Mouse (Mus musculus): Measurements from ENCODE around the gene Pex11g. TPM values are rescaled to one million over a fixed set of nuclear protein-coding genes. Genes with fewer than 3 reads are reported as not detected.

Gene Pex11g
- polyA plus RNA-seq, 2 experiments: 2.5 to 3.5 TPM

GRCm38 (mm10) chr8:3431113-3431512 is 36.4 kb downstream of the Pex11g start:
- Histone ChIP-seq H3K4me2 (ENCODE audit: low read depth) (no peak overlapping the region), H3K27ac (no peak overlapping the region), H3K9me3 (ENCODE audit: control insufficient read depth, low read length) (no peaks in the 10 kb centered on the region), H3K36me3 (replicated peaks; ENCODE audit: control insufficient read depth, insufficient read depth, low read depth) (no peaks in the 10 kb centered on the region; the same call in 1 of the 2 replicates), H3K4me1 (replicated peaks; ENCODE audit: control insufficient read depth in 2 of 2, insufficient read depth in 2 of 2, low read length in 1 of 2) (no peaks in the 10 kb centered on the region; a peak in 1 of 4 replicates), H3K27me3 (ENCODE audit: control insufficient read depth, insufficient read depth, low read length) (no peaks in the 10 kb centered on the region), H3K4me3 (ENCODE audit: insufficient read depth in 1 of 2, low read depth in 2 of 2, low read length in 2 of 2) (no peak overlapping the region), H3K9ac (replicated peaks) (no peak overlapping the region)
- DNase-seq (ENCODE audit: low read depth in 3 of 3, low spot score in 3 of 3) (no peak), ATAC-seq (ENCODE audit: insufficient read depth) (no peak)
- TF ChIP-seq CTCF (IDR thresholded peaks at IDR 0.05; ENCODE audit: low read depth): no peak
- no peak for TF ChIP-seq EP300 (IDR thresholded peaks at IDR 0.05; ENCODE audit: low read depth)
- 62% methylated on average over 3 of the region's 3 CpGs for WGBS (ENCODE audit: insufficient replicate concordance)

GRCm38 (mm10) chr8:3429966-3430365 is 37.5 kb downstream of the Pex11g start:
- Histone ChIP-seq H3K4me1 (replicated peaks; ENCODE audit: control insufficient read depth in 2 of 2, insufficient read depth in 2 of 2, low read length in 1 of 2) (no peaks in the 10 kb centered on the region), H3K27me3 (ENCODE audit: control insufficient read depth, insufficient read depth, low read length) (no peaks in the 10 kb centered on the region), H3K9ac (replicated peaks) (no peak overlapping the region), H3K27ac (no peak overlapping the region), H3K4me3 (ENCODE audit: insufficient read depth in 1 of 2, low read depth in 2 of 2, low read length in 2 of 2) (no peak overlapping the region), H3K9me3 (ENCODE audit: control insufficient read depth, low read length) (no peaks in the 10 kb centered on the region), H3K4me2 (ENCODE audit: low read depth) (no peak overlapping the region), H3K36me3 (replicated peaks; ENCODE audit: control insufficient read depth, insufficient read depth, low read depth) (no peaks in the 10 kb centered on the region; the same call in 1 of the 2 replicates)
- ATAC-seq (ENCODE audit: insufficient read depth) (no peak), DNase-seq (ENCODE audit: low read depth in 3 of 3, low spot score in 3 of 3) (no peak)
- TF ChIP-seq EP300 (IDR thresholded peaks at IDR 0.05; ENCODE audit: low read depth) (no peak), CTCF (IDR thresholded peaks at IDR 0.05; ENCODE audit: low read depth) (no peak)
- 72% methylated on average over 2 of the region's 2 CpGs for WGBS (ENCODE audit: insufficient replicate concordance)

- no peaks in the 10 kb centered on the region for H3K4me1 ChIP-seq (replicated peaks; ENCODE audit: control insufficient read depth in 2 of 2, insufficient read depth in 2 of 2, low read length in 1 of 2)
- no peak overlapping the region for H3K27ac ChIP-seq
- no peaks in the 10 kb centered on the region for H3K9me3 ChIP-seq (ENCODE audit: control insufficient read depth, low read length)
- H3K4me2 ChIP-seq (ENCODE audit: low read depth): no peak overlapping the region
- H3K36me3 ChIP-seq (replicated peaks; ENCODE audit: control insufficient read depth, insufficient read depth, low read depth): no peaks in the 10 kb centered on the region; the same call in 1 of the 2 replicates
- no peaks in the 10 kb centered on the region for H3K27me3 ChIP-seq (ENCODE audit: control insufficient read depth, insufficient read depth, low read length)
- WGBS (ENCODE audit: insufficient replicate concordance): 71% methylated on average over 2 of the region's 2 CpGs
- H3K9ac ChIP-seq (replicated peaks): no peak overlapping the region
- DNase-seq (ENCODE audit: low read depth in 3 of 3, low spot score in 3 of 3): no peak
- no peak overlapping the region for H3K4me3 ChIP-seq (ENCODE audit: insufficient read depth in 1 of 2, low read depth in 2 of 2, low read length in 2 of 2)
- no peak for ATAC-seq (ENCODE audit: insufficient read depth)
- TF ChIP-seq EP300 (IDR thresholded peaks at IDR 0.05; ENCODE audit: low read depth) (no peak), CTCF (IDR thresholded peaks at IDR 0.05; ENCODE audit: low read depth) (no peak)
These were observed 39.1 kb downstream of the Pex11g start for GRCm38 (mm10) chr8:3428426-3428825.

GRCm38 (mm10) chr8:3426211-3426610 is 41.3 kb downstream of the Pex11g start:
- DNase-seq (ENCODE audit: low read depth in 3 of 3, low spot score in 3 of 3) (no peak), ATAC-seq (ENCODE audit: insufficient read depth) (no peak)
- Histone ChIP-seq H3K36me3 (replicated peaks; ENCODE audit: control insufficient read depth, insufficient read depth, low read depth) (no peaks in the 10 kb centered on the region), H3K27me3 (ENCODE audit: control insufficient read depth, insufficient read depth, low read length) (no peaks in the 10 kb centered on the region), H3K4me2 (ENCODE audit: low read depth) (no peak overlapping the region), H3K9me3 (ENCODE audit: control insufficient read depth, low read length) (no peaks in the 10 kb centered on the region), H3K4me1 (replicated peaks; ENCODE audit: control insufficient read depth in 2 of 2, insufficient read depth in 2 of 2, low read length in 1 of 2) (no peaks in the 10 kb centered on the region), H3K9ac (replicated peaks) (no peak overlapping the region), H3K27ac (no peak overlapping the region), H3K4me3 (ENCODE audit: insufficient read depth in 1 of 2, low read depth in 2 of 2, low read length in 2 of 2) (no peak overlapping the region)
- no peak for TF ChIP-seq EP300 (IDR thresholded peaks at IDR 0.05; ENCODE audit: low read depth)
- no peak for TF ChIP-seq CTCF (IDR thresholded peaks at IDR 0.05; ENCODE audit: low read depth)
- 70% methylated on average over 3 of the region's 3 CpGs for WGBS (ENCODE audit: insufficient replicate concordance)

GRCm38 (mm10) chr8:3425217-3425616 is 42.3 kb downstream of the Pex11g start:
- H3K4me1 ChIP-seq (replicated peaks; ENCODE audit: control insufficient read depth in 2 of 2, insufficient read depth in 2 of 2, low read length in 1 of 2): no peaks in the 10 kb centered on the region
- no peaks in the 10 kb centered on the region for H3K9me3 ChIP-seq (ENCODE audit: control insufficient read depth, low read length)
- no peaks in the 10 kb centered on the region for H3K36me3 ChIP-seq (replicated peaks; ENCODE audit: control insufficient read depth, insufficient read depth, low read depth)
- no peak overlapping the region for H3K27ac ChIP-seq
- DNase-seq (ENCODE audit: low read depth in 3 of 3, low spot score in 3 of 3): no peak
- no peak for ATAC-seq (ENCODE audit: insufficient read depth)
- no peak overlapping the region for H3K4me2 ChIP-seq (ENCODE audit: low read depth)
- no peak for TF ChIP-seq CTCF (IDR thresholded peaks at IDR 0.05; ENCODE audit: low read depth)
- no peak for TF ChIP-seq EP300 (IDR thresholded peaks at IDR 0.05; ENCODE audit: low read depth)
- no peak overlapping the region for H3K9ac ChIP-seq (replicated peaks)
- WGBS (ENCODE audit: insufficient replicate concordance): 76% methylated on average over 5 of the region's 5 CpGs
- H3K4me3 ChIP-seq (ENCODE audit: insufficient read depth in 1 of 2, low read depth in 2 of 2, low read length in 2 of 2): no peak overlapping the region
- no peaks in the 10 kb centered on the region for H3K27me3 ChIP-seq (ENCODE audit: control insufficient read depth, insufficient read depth, low read length)
